Mouse (Mus musculus): ENCODE results near the gene Nckap5.

Gene Nckap5

DNA sequence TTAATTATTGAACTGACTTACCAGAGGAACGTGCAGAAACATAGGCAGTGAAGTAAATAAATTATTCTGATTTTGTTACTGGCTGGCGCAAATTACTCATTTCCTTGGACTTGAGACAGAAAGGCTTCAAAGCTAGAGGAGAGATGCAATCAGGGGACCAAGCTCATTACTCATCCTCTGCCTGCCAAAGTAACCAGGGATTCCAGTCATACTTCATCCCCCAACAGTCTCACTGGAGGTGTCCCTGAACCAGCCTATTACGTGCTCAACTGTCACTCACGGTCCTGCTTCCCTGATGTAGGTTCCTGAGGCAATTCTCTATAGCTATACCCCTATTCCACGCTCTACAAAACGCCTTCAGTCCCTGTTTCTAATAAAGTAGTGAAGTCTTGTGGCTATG lies 466.0 kb downstream of the Nckap5 start:
- no peak for DNase-seq (ENCODE audit: low spot score in 2 of 2)

- DNase-seq (ENCODE audit: low spot score in 2 of 2) = no peak
Observed at GRCm38 (mm10) chr1:126360531-126361220, 469.9 kb downstream of the Nckap5 start.

DNA sequence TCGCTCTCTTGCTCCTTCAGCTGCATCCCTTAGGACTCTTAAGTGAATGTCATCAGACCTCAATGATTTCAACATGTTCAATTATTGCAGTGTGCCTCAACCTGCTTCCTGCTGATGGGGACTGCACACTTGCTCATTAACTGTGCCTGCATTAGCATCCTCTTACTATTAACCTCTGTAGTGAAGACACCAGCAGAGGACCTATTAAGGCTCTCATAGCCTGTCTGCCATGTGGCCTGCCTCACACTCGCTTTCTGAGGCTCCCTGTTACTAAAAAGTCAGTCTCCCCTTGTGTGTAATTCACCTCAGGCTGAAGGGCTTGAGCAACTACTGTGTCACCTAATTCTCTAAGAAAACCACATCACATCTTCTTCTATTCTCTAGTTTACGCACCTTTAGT lies 470.5 kb downstream of the Nckap5 start:
- no peak for DNase-seq (ENCODE audit: low spot score in 2 of 2)

DNA sequence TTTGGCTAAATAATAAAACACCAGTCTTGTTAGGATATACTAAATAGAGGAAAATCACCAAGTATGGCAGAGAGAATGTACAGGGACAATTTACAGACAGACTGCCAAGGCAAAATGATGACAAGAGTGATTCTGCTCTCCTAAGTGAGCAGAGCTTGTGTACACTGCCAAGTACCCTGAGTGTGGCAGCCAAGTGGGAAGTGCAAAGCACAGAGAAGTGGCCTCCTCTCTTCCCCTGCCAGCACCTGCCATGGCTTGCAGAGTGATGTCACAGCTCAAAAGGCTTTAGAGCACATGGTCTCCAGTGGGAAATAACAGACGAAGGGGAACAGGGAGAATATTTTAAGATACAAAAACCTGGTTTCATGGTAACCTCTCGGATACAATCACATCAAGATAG lies 488.8 kb downstream of the Nckap5 start:
- no peak for DNase-seq (ENCODE audit: low spot score in 2 of 2)

DNA sequence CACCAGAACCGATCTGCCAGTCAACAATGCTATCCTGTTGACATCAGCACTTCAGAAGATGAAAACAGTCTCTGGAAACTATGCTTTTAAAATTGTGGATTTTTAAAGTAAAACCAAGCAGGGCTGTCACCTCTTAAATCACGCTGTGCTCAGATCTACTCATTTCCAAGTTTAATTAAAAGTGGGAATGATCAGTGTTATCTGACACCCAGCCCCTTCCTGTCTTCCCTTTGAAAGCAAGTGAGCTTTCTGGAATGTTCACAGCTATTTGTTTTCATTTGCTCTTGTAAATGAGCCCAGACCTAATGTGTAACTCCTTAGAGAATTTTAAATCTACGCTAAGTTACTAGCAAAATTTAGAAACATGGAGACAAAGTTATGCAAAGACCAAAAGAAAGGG lies 491.3 kb downstream of the Nckap5 start:
- no peak for DNase-seq (ENCODE audit: low spot score in 2 of 2)

- DNase-seq (ENCODE audit: low spot score in 2 of 2) = no peak
Observed at GRCm38 (mm10) chr1:126334202-126334601, 496.4 kb downstream of the Nckap5 start.

DNA sequence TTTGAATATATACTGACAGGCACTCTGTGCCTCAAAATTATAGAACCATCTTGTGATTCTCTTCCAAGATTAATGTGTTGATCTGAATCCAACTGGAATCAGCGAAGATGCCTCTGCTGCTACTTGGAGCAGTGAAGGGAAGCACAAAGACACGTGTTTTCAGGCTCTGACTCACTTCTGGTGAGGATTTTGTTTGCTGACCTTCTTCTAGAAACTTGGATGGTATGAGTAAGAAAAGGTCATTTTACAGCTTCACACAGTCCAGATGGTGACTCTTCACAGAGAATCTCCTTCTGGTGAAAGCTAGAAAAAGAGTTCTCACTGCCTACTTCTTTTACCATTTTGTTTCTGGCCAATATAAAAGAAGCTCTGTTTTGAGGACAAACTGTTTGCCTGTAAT lies 498.6 kb downstream of the Nckap5 start:
- no peak for DNase-seq (ENCODE audit: low spot score in 2 of 2)

- no peak for DNase-seq (ENCODE audit: low spot score in 2 of 2)
Observed at GRCm38 (mm10) chr1:126320696-126321095, 509.9 kb downstream of the Nckap5 start.

DNA sequence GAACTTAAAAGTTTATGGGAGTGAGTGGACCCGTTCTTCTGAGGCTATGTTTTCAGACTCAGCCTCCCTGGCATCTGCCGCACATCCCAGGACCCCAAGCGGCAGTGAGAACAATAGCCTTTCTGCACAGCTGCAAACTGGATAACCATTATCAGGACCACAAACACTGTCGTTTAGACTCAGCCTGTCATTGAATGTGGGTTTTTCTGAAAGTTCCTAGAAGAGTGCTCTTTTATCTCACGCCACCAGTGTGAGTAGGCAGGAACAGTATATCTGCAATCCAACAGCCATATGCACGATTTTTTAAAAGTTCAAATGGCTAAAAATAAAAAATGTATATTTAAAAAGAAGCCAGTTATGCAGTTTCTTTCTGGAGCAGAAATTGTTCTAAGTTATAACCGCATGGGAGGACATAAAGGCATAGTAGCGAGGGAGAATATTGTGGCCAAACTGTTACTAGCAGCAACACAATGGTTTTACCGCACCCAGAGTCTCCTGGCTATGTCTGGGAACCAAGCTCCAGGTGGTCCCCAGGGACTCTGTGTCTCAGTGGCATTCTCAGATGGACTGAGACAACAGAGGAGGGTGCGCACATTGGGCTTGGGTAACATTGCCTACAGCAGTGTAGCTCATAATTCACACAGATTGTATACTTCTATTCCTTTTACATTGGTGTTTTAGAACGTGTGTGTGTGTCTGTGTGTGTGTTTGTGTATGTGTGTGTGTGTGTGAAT lies 512.6 kb downstream of the Nckap5 start:
- no peak for DNase-seq (ENCODE audit: low spot score in 2 of 2)

GRCm38 (mm10) chr1:126317345-126317744 lies 513.3 kb downstream of the Nckap5 start:
- no peak for DNase-seq (ENCODE audit: low spot score in 2 of 2)

DNA sequence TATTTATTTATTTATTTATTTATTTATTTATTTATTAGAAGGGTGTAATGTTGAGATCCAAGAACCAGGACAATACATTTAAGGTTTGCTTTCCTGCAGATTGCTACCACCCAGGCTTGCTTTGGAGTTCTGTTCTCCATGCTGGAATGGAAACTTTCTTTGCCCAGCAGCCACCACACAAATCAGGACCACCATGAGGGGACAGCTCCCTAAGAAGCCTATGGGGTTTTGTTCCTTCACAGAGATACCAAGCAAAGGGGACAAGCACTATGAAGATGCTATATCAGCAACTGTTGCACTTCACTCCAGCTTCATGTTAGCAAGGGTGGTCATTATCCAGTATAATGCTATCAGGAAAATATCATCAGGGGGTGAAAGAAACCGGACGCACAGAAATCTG lies 513.7 kb downstream of the Nckap5 start:
- DNase-seq (ENCODE audit: low spot score in 2 of 2) = no peak

- no peak for DNase-seq (ENCODE audit: low spot score in 2 of 2)
Observed at GRCm38 (mm10) chr1:126301129-126301528, 529.5 kb downstream of the Nckap5 start.

DNA sequence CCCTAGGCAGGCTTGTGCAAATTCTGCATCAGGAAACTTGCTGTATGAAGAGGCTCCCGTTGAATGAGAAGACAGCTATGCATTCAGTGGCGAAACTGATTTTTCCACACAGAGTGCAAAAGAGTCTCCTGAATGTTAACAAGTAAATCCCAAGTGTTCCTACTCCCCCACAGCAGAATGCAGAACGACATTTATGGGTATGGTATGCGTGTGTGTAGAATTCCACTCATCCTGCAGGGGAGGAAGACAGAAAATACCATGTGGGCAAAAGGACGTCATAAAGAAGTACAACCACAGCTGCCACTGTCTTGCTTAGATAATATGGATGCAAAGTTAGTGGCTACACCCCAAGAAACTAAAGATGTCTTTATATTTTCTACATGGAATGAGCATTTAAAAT lies 565.7 kb downstream of the Nckap5 start:
- DNase-seq (ENCODE audit: low spot score in 2 of 2) = no peak

GRCm38 (mm10) chr1:126254364-126254763 lies 576.2 kb downstream of the Nckap5 start:
- no peak for DNase-seq (ENCODE audit: low spot score in 2 of 2)

GRCm38 (mm10) chr1:126253934-126254333 lies 576.7 kb downstream of the Nckap5 start:
- DNase-seq (ENCODE audit: low spot score in 2 of 2) = no peak

DNA sequence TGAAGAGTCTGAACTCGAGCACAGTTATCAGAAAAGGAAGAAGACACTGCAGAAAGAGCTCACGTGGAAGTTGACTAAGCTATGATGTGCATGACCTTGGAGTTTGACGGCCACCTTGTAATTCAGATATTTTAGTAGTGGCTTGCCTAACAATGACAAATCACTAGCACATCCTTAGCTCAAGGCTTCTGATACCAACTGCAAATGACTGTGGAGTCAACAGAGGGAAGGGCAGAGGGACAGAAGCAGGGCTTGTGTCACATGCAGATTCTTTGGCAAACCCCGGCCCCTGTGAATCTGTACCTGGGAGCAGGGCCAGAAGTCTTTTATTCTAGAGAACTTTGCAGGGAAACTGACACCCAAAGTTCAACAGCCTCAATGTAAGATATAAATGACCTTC lies 597.4 kb downstream of the Nckap5 start:
- no peak for DNase-seq (ENCODE audit: low spot score in 2 of 2)

- DNase-seq (ENCODE audit: low spot score in 2 of 2) = no peak
Observed at GRCm38 (mm10) chr1:126231199-126231598, 599.4 kb downstream of the Nckap5 start.

- DNase-seq (ENCODE audit: low spot score in 2 of 2) = no peak
Observed at GRCm38 (mm10) chr1:126210212-126210611, 620.4 kb downstream of the Nckap5 start.

- no peak for DNase-seq (ENCODE audit: low spot score in 2 of 2)
Observed at GRCm38 (mm10) chr1:126209743-126210142, 620.9 kb downstream of the Nckap5 start.

GRCm38 (mm10) chr1:126209131-126209530 lies 621.5 kb downstream of the Nckap5 start:
- no peak for DNase-seq (ENCODE audit: low spot score in 2 of 2)

- DNase-seq (ENCODE audit: low spot score in 2 of 2) = no peak
Observed at GRCm38 (mm10) chr1:126196937-126197336, 633.7 kb downstream of the Nckap5 start.

- DNase-seq (ENCODE audit: low spot score in 2 of 2) = no peak
Observed at GRCm38 (mm10) chr1:126190353-126190752, 640.2 kb downstream of the Nckap5 start.

DNA sequence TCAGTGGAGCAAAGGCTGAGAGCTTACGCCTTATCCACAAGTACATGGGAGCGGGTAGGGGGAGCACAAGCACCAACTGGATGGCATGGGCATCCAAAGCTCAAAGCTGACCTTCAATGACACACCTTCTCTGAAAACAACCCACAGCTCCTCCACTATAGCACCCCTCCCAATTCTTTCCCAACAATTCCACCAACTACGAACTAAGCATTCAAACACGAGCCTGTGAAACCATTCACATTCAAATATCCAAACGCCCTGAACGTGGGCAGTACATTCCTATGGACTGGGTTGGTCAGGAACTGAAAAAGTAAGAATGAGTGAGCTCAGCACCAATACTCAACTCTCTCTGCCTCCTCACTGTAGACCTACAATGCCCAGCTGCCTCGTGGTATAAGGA lies 646.8 kb downstream of the Nckap5 start:
- DNase-seq (ENCODE audit: low spot score in 2 of 2) = no peak

Measured in cerebellum, postnatal 4 days (tissue).